Mouse (Mus musculus) erythroblast, adult 5-6 weeks (primary cell): ENCODE measurements around the gene Lta. TPM values are rescaled to one million over a fixed set of nuclear protein-coding genes. Genes with fewer than 3 reads are reported as not detected.

Experiments used
- ATAC-seq: replicated peaks from 2 replicates; pipeline ENCODE4 v1.8.0; 2016; ENCODE audit warnings: moderate number of reproducible peaks, mild to moderate bottlenecking, moderate TSS enrichment, inconsistent platforms; ENCODE audit not compliant: poor library complexity, low FRiP score, severe bottlenecking
- total RNA-seq, 2 experiments: library from RNA; stranded (forward) in 1 of 2; stranded (reverse) in 1 of 2; fragments of 150-400 nt in 1 of 2; fragments of 200-764, 138-1000 nt in 1 of 2; gene quantifications; 2 replicates each; pipeline versions ENCODE4 v1.2.3 to v1.2.4; 2015 to 2017; ENCODE audit warnings: low replicate concordance in 2 of 2

Lta gene
- total RNA-seq (2015; ENCODE audit: low replicate concordance): not detected in 2 replicates
- not detected in 2 replicates for total RNA-seq (2017; ENCODE audit: low replicate concordance)

- no peak for ATAC-seq
Measured at GRCm38 (mm10) chr17:35204494-35205379, at the start of gene Lta. Lta (minus strand) TSS chr17:35205351.

- peak; percentile 69 for ATAC-seq
Measured at GRCm38 (mm10) chr17:35254241-35255098, 49.3 kb upstream of the Lta start.

- ATAC-seq: no peak
Measured at GRCm38 (mm10) chr17:35253293-35254093, 48.3 kb upstream of the Lta start.

GRCm38 (mm10) chr17:35252619-35253292 lies 47.6 kb upstream of the Lta start:
- no peak for ATAC-seq

- ATAC-seq: no peak
Measured at GRCm38 (mm10) chr17:35251981-35252380, 46.8 kb upstream of the Lta start.

- ATAC-seq: no peak
Measured at GRCm38 (mm10) chr17:35251162-35251719, 46.1 kb upstream of the Lta start.

- no peak for ATAC-seq
Measured at GRCm38 (mm10) chr17:35250348-35251120, 45.4 kb upstream of the Lta start.

GRCm38 (mm10) chr17:35249451-35250197 lies 44.5 kb upstream of the Lta start:
- no peak for ATAC-seq

- ATAC-seq: no peak
Measured at GRCm38 (mm10) chr17:35248986-35249385, 43.8 kb upstream of the Lta start.

- no peak for ATAC-seq
Measured at GRCm38 (mm10) chr17:35247144-35247543, 42.0 kb upstream of the Lta start.

GRCm38 (mm10) chr17:35245731-35246623 lies 40.8 kb upstream of the Lta start:
- ATAC-seq: no peak

GRCm38 (mm10) chr17:35244999-35245398 lies 39.8 kb upstream of the Lta start:
- no peak for ATAC-seq

GRCm38 (mm10) chr17:35243086-35243485 lies 37.9 kb upstream of the Lta start:
- peak; percentile 31; the same call in 1 of the 2 replicates for ATAC-seq

- ATAC-seq: peak; percentile 70
Measured at GRCm38 (mm10) chr17:35242015-35242941, 37.1 kb upstream of the Lta start.

- peak; percentile 80 for ATAC-seq
Measured at GRCm38 (mm10) chr17:35241305-35242014, 36.3 kb upstream of the Lta start, which contains the start of gene Ddx39b. Ddx39b (plus strand) TSS chr17:35241746.
